Mouse (Mus musculus): ENCODE results near the gene Fam163a.

GRCm38 (mm10) chr1:156062193-156062592 lies 142.6 kb downstream of the Fam163a start:
- TF ChIP-seq MAX (IDR thresholded peaks at IDR 0.05; ENCODE audit: low read length) (no peak), MEF2A (IDR thresholded peaks at IDR 0.05; ENCODE audit: extremely low read depth, insufficient replicate concordance, low read depth, low read length, poor library complexity, severe bottlenecking) (no peak), CTCF (IDR thresholded peaks at IDR 0.05 in 2 of 3, conservative IDR thresholded peaks at IDR 0.05 in 1 of 3; ENCODE audit: control insufficient read depth in 1 of 3, insufficient read depth in 1 of 3, low read depth in 2 of 3, low read length in 3 of 3, poor library complexity in 1 of 3, severe bottlenecking in 1 of 3) (no peak)
